Mouse (Mus musculus) limb, embryonic 13.5 days (tissue): ENCODE results near the gene Gm28269. TPM values are rescaled to one million over a fixed set of nuclear protein-coding genes. Genes with fewer than 3 reads are reported as not detected.

ENCODE experiments used
- ATAC-seq: fragments of 200-750 bp; cut with Nextera tagmentation; 2 replicates; pipeline ENCODE4 v1.8.0; 2017; ENCODE audit warnings: low read depth, moderate number of reproducible peaks, moderate TSS enrichment; ENCODE audit not compliant: low FRiP score
- H3K27ac ChIP-seq: fragments of 300-500 bp; sonication (generic); 2 replicates; pipeline ENCODE4 v1.5.1; 2015; ENCODE audit warnings: inconsistent platforms, mild to moderate bottlenecking, moderate library complexity
- H3K27me3 ChIP-seq: fragments of 300-500 bp; sonication (generic); 2 replicates; pipeline ENCODE4 v1.6.1; 2015; ENCODE audit warnings: mild to moderate bottlenecking, inconsistent platforms
- H3K36me3 ChIP-seq: fragments of 300-500 bp; sonication (generic); 2 replicates; pipeline ENCODE4 v1.6.1; 2015; ENCODE audit warnings: inconsistent platforms, mild to moderate bottlenecking, moderate library complexity
- H3K4me1 ChIP-seq: fragments of 300-500 bp; sonication (generic); 2 replicates; pipeline ENCODE4 v1.6.1; 2015; ENCODE audit warnings: inconsistent platforms
- H3K4me2 ChIP-seq: fragments of 300-500 bp; sonication (generic); replicated peaks from 2 replicates; pipeline ENCODE4 v1.6.1; 2015; ENCODE audit warnings: inconsistent platforms, mild to moderate bottlenecking, moderate library complexity
- H3K4me3 ChIP-seq: fragments of 300-500 bp; sonication (generic); 2 replicates; pipeline ENCODE4 v1.5.1; 2015; ENCODE audit warnings: moderate library complexity, mild to moderate bottlenecking, inconsistent platforms
- H3K9ac ChIP-seq: fragments of 300-500 bp; sonication (generic); 2 replicates; pipeline ENCODE4 v1.6.1; 2015; ENCODE audit warnings: mild to moderate bottlenecking, inconsistent platforms
- H3K9me3 ChIP-seq: fragments of 300-500 bp; sonication (generic); 2 replicates; pipeline ENCODE4 v1.6.1; 2016; ENCODE audit warnings: inconsistent platforms
- WGBS: fragments of 180-500 bp; shearing (Covaris S2); methylation state at CpG from one replicate; pipeline ENCODE4 v1.1.7; 2015; 5-methylcytosine and 5-hydroxymethylcytosine counted together
- polyA plus RNA-seq: library from polyadenylated mRNA; unstranded; fragments of >200 nt; fragmentation: Nextera tagmentation; extraction: Ambion mirVana; gene quantifications from 2 replicates; pipeline ENCODE4 v1.2.1, GENCODE M21; 2015

The Gm28269 gene
- not detected in 2 replicates for polyA plus RNA-seq

DNA sequence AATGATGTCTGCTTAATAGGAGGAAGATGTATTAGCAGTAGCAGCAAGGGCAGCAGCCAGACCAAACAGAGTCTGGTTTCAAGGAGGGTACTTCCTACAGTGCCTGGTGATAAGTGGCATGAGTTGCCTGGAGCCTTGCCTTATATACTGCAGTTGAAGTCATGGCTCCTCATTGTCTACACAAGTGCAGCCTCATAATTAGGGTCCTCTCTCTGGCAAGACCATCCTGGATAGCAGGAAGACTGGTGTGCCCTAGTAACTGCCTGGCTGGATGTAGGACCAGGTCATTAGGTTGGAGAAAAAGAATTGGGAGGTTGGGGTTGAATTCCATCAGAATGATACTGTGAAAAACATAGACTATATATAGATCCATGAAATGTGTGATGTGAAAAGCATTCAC is at the start of gene Gm28269:
Gene Gm28269, minus strand, starts transcription at position 101 of the 400 bp plus-strand sequence.
- no peaks in the 10 kb centered on the region for H3K36me3 ChIP-seq
- no peak for ATAC-seq
- no peak within 1 kb of the TSS for H3K27ac ChIP-seq
- H3K9ac ChIP-seq, result no peak within 1 kb of the TSS
- H3K4me3 ChIP-seq, result no peak within 1 kb of the TSS
- H3K9me3 ChIP-seq, result no peaks in the 10 kb centered on the region
- H3K4me2 ChIP-seq, result no peak within 1 kb of the TSS
- H3K27me3 ChIP-seq, result no peaks in the 10 kb centered on the region
- H3K4me1 ChIP-seq, result no peaks in the 10 kb centered on the region

- H3K9me3 ChIP-seq, result no peaks in the 10 kb centered on the region
- H3K4me2 ChIP-seq, result no peak overlapping the region
- no peak for ATAC-seq
- no peaks in the 10 kb centered on the region for H3K27me3 ChIP-seq
- H3K36me3 ChIP-seq, result no peaks in the 10 kb centered on the region
- no peak overlapping the region for H3K9ac ChIP-seq
- H3K4me3 ChIP-seq, result no peak overlapping the region
- H3K27ac ChIP-seq, result no peak overlapping the region
- no peaks in the 10 kb centered on the region for H3K4me1 ChIP-seq
- 93% methylated on average over 2 of the region's 2 CpGs for WGBS
Measured at GRCm38 (mm10) chrX:21716885-21717284, 28.0 kb downstream of the Gm28269 start.

GRCm38 (mm10) chrX:21715293-21715692 is 29.6 kb downstream of the Gm28269 start:
- Histone ChIP-seq H3K27me3 (no peaks in the 10 kb centered on the region), H3K4me1 (no peaks in the 10 kb centered on the region), H3K27ac (no peak overlapping the region), H3K4me2 (no peak overlapping the region), H3K4me3 (no peak overlapping the region), H3K36me3 (no peaks in the 10 kb centered on the region), H3K9ac (no peak overlapping the region), H3K9me3 (no peaks in the 10 kb centered on the region)
- ATAC-seq, result no peak
- WGBS, result 55% methylated on average over 5 of the region's 5 CpGs

DNA sequence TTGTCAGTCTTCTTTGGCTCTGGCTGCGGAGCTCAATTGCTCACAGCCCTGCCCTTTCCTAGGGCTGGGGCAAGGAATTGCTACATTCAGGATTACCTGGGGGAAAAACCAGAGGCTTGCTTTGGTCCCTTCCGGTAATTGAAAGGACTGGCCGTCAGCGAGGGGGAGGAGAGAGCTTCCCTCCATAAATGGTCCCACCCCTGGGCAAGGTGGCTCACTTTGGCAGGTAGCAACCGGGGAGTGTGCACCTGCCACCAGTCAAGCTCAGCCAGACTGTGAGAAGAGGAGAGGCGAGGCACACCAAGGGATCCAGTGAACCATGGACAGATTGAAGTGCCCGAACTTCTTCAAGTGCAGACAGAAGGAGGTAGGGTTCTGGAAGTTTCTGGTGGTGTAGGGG is 30.1 kb downstream of the Gm28269 start, which contains the start of gene Slc6a14:
Gene Slc6a14, plus strand, starts transcription at position 68 of the 400 bp plus-strand sequence.
- Histone ChIP-seq H3K4me1 (no peaks in the 10 kb centered on the region), H3K9ac (no peak within 1 kb of the TSS), H3K4me3 (no peak within 1 kb of the TSS), H3K27me3 (no peaks in the 10 kb centered on the region), H3K36me3 (no peaks in the 10 kb centered on the region), H3K4me2 (no peak within 1 kb of the TSS), H3K27ac (no peak within 1 kb of the TSS), H3K9me3 (no peaks in the 10 kb centered on the region)
- WGBS, result 55% methylated on average over 7 of the region's 7 CpGs
- no peak for ATAC-seq

DNA sequence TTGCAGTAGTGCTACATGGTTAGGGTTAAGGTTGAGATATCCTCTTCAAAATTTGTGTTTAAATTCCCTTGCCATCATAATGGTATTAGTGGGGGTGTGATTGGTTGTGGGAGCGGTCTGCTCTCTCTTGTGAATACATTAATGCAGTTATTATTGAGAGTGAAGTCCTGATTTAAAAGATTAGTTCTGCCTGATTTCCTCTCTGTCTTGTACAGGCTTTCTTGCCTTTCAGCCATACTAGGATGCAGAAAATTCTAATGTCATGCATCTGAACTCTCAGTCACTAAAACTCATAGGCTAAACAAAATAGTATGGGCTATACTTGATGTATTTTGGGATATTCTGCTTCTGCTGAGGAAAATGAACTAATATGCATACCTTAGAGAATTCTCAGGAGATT is 40.4 kb downstream of the Gm28269 start:
- Histone ChIP-seq H3K9me3 (no peaks in the 10 kb centered on the region), H3K9ac (no peak overlapping the region), H3K4me3 (no peak overlapping the region), H3K36me3 (no peaks in the 10 kb centered on the region), H3K27me3 (no peaks in the 10 kb centered on the region), H3K4me1 (no peaks in the 10 kb centered on the region), H3K27ac (no peak overlapping the region), H3K4me2 (no peak overlapping the region)
- ATAC-seq, result no peak
- WGBS, result 87% methylated on average over 1 of the region's 1 CpGs

- no peak for ATAC-seq
- no peak overlapping the region for H3K9ac ChIP-seq
- no peak overlapping the region for H3K4me3 ChIP-seq
- H3K27ac ChIP-seq, result no peak overlapping the region
- H3K36me3 ChIP-seq, result no peaks in the 10 kb centered on the region
- no peaks in the 10 kb centered on the region for H3K4me1 ChIP-seq
- 87% methylated on average over 4 of the region's 4 CpGs for WGBS
- no peak overlapping the region for H3K4me2 ChIP-seq
- no peaks in the 10 kb centered on the region for H3K27me3 ChIP-seq
- H3K9me3 ChIP-seq, result no peaks in the 10 kb centered on the region
Measured at GRCm38 (mm10) chrX:21701646-21702045, 43.3 kb downstream of the Gm28269 start.

DNA sequence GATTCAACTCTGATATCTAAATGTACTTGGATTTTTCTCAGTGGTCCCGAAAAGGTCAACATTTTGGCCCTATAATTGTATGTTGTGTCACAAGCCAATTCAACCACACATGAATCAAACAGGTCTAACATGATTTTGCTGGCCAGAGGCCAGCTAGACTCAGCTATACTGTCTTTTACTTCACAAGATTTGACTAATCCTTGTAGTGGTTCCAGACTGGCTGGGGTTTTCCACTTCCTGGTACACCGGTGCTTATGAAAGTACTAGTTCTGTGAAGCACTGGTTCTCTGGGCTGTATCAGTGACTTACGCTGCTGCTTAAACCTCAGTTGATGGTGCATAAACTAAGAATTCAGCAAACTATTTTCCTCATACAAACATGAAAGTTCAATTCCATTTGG is 49.2 kb downstream of the Gm28269 start:
- no peak overlapping the region for H3K4me3 ChIP-seq

GRCm38 (mm10) chrX:21695220-21695619 is 49.7 kb downstream of the Gm28269 start:
- H3K4me3 ChIP-seq, result no peak overlapping the region
- no peak overlapping the region for H3K9ac ChIP-seq
- no peaks in the 10 kb centered on the region for H3K27me3 ChIP-seq
- no peaks in the 10 kb centered on the region for H3K4me1 ChIP-seq
- H3K36me3 ChIP-seq, result no peaks in the 10 kb centered on the region
- H3K27ac ChIP-seq, result no peak overlapping the region
- H3K9me3 ChIP-seq, result no peaks in the 10 kb centered on the region
- 74% methylated on average over 6 of the region's 6 CpGs for WGBS
- ATAC-seq, result no peak
- no peak overlapping the region for H3K4me2 ChIP-seq

More for the DNA sequence above, 49.2 kb downstream of the Gm28269 start:
- Histone ChIP-seq H3K36me3 (no peaks in the 10 kb centered on the region), H3K4me2 (no peak overlapping the region), H3K27me3 (no peaks in the 10 kb centered on the region), H3K9ac (no peak overlapping the region), H3K27ac (no peak overlapping the region), H3K4me1 (no peaks in the 10 kb centered on the region), H3K9me3 (no peaks in the 10 kb centered on the region)
- WGBS, result 87% methylated on average over 3 of the region's 3 CpGs
- ATAC-seq, result no peak

Other genes starting within 250 kb of the Gm28269 start
- 0.66 and 0.90 TPM in 2 replicates for gene Slc6a14, start 30.2 kb downstream of the Gm28269 start, polyA plus RNA-seq